Comparison of ENCODE assay signal across 8 mouse cellular contexts in genomic region chr11:96005403-96006271, GRCm38 (mm10). TPM values are rescaled to one million over a fixed set of nuclear protein-coding genes. Genes with fewer than 3 reads are reported as not detected.
A peak's percentile ranks its signal among the peaks of the same experiment; 100 is the strongest.
DNase-seq lines count a peak whose midpoint lies in the region; ATAC-seq and TF ChIP-seq lines count a peak whose summit lies in the region.

Igf2bp1 (minus strand) TSS chr11:96005940.

- 2% methylated on average over 69 of the region's 74 CpGs for WGBS in lung, adult 2 months

- peak; percentile 54 for DNase-seq in lung, adult 2 months
- no peak for DNase-seq in lung, postnatal 10 days
- peak; percentile 33 to 44 for DNase-seq in adrenal gland, postnatal 4 days (ENCODE audit: low spot score in 2 of 2)
- peak; percentile 82 for DNase-seq in forelimb bud, embryonic 11.5 days (ENCODE audit: low read depth, low spot score)
- DNase-seq in kidney, postnatal 10 days: peak; percentile 66
- DNase-seq in naive thymus-derived CD4-positive, alpha-beta T cell, adult 2 months (ENCODE audit: low read depth): peak; percentile 48
- no peak for DNase-seq in left cerebral cortex, adult 9 months (ENCODE audit: low spot score in 2 of 2)

- TF ChIP-seq POLR2A in lung, adult 2 months (IDR thresholded peaks at IDR 0.05; ENCODE audit: borderline replicate concordance, extremely low read depth, low read depth, low read length): no peak

- TF ChIP-seq CTCF in lung, adult 2 months (IDR thresholded peaks at IDR 0.05; ENCODE audit: insufficient read depth, low read length): no peak

- peaks cover 2% of the 10 kb centered on the region; the same call in 1 of the 2 replicates for H3K4me1 ChIP-seq in lung, adult 2 months (ENCODE audit: control insufficient read depth, insufficient read depth, low read length)

- no peak within 1 kb of the TSS for H3K4me3 ChIP-seq in lung, adult 2 months (replicated peaks; ENCODE audit: extremely low read depth, low read depth, low read length)

- no peak for ATAC-seq in cerebellum, adult (ENCODE audit: insufficient number of reproducible peaks, low FRiP score, low TSS enrichment)

RNA-seq across cellular contexts. Expression of gene Igf2bp1, which starts in this region (rescaled TPM):
- 1.4 and 1.6 TPM in 2 replicates for polyA plus RNA-seq in lung, adult 2 months (2012; rRNA removed)
- 10 to 100 TPM; 19.4 to 27.3 TPM for total RNA-seq in adrenal gland, postnatal 4 days (2021)

Comparison
In these comparisons a context has a peak if more than half of its experiments do, and no peak if none do; other contexts are left out.
1. DNase-seq: peak in lung, adult 2 months (single experiment), adrenal gland, postnatal 4 days (2 of 2), forelimb bud, embryonic 11.5 days (single experiment), kidney, postnatal 10 days (single experiment) and naive thymus-derived CD4-positive, alpha-beta T cell, adult 2 months (single experiment); none in lung, postnatal 10 days (single experiment) and left cerebral cortex, adult 9 months (0 of 2).